8 mouse cellular contexts compared by ENCODE assay signal in the genomic region with DNA sequence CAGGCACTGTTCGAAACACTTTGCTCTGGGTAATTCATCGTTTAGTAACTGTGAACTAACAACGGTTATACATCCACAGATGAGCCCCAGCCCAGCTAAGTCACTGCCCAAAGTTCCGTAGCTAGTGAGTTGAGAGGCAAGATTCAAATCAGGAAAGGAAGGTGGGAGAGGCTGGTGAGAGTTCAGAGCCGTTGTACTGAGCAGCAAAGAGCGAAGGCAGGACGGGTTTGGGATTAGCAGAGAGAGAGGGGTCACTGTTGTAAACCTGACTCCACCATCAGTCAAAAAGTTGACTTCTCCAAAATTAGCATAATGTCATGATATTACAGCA.
DNase-seq lines count a peak whose midpoint lies in the region; ATAC-seq and TF ChIP-seq lines count a peak whose summit lies in the region.

No protein-coding gene starts in this region.

- H3K4me2 ChIP-seq in lung, embryonic 16.5 days (ENCODE audit: low read depth, low read length) = peak overlapping the region; percentile 64
- H3K4me2 ChIP-seq in limb, embryonic 13.5 days (replicated peaks) = peak overlapping the region; percentile 77
- no peak overlapping the region; the same call in 1 of the 2 replicates for H3K4me2 ChIP-seq in stomach, postnatal 0 days (replicated peaks; ENCODE audit: low read depth)

- no peaks in the 10 kb centered on the region for H3K4me1 ChIP-seq in cerebellum, adult 2 months (ENCODE audit: control insufficient read depth, insufficient read depth, low read length)
- peaks cover 11% of the 10 kb centered on the region; the same call in 1 of the 2 replicates for H3K4me1 ChIP-seq in lung, embryonic 16.5 days (replicated peaks; ENCODE audit: control insufficient read depth, insufficient read depth, low read length)
- peaks cover 52% of the 10 kb centered on the region for H3K4me1 ChIP-seq in limb, embryonic 13.5 days
- no peaks in the 10 kb centered on the region for H3K4me1 ChIP-seq in stomach, postnatal 0 days (replicated peaks; ENCODE audit: control insufficient read depth, insufficient read depth)

- no peak overlapping the region for H3K27ac ChIP-seq in cerebellum, adult 2 months (ENCODE audit: insufficient read depth, low read length)
- H3K27ac ChIP-seq in lung, embryonic 16.5 days (ENCODE audit: low read length) = peak overlapping the region; percentile 24; the same call in 1 of the 2 replicates
- H3K27ac ChIP-seq in limb, embryonic 13.5 days = peak overlapping the region; percentile 49; the same call in 1 of the 2 replicates
- H3K27ac ChIP-seq in stomach, postnatal 0 days (replicated peaks) = no peak overlapping the region

- no peak for ATAC-seq in lung, embryonic 16.5 days (ENCODE audit: low read depth)
- no peak for ATAC-seq in limb, embryonic 13.5 days (ENCODE audit: low FRiP score, low read depth)
- no peak for ATAC-seq in stomach, postnatal 0 days (ENCODE audit: low FRiP score, low TSS enrichment)

- no peaks in the 10 kb centered on the region for H3K27me3 ChIP-seq in cerebellum, adult 2 months (ENCODE audit: control insufficient read depth, insufficient read depth, low read length)
- H3K27me3 ChIP-seq in lung, embryonic 16.5 days (ENCODE audit: control insufficient read depth, insufficient read depth, low read depth, low read length) = no peaks in the 10 kb centered on the region
- no peaks in the 10 kb centered on the region for H3K27me3 ChIP-seq in limb, embryonic 13.5 days
- no peaks in the 10 kb centered on the region for H3K27me3 ChIP-seq in stomach, postnatal 0 days (ENCODE audit: control insufficient read depth, insufficient read depth, low read length)

- no peak for TF ChIP-seq POLR2A in cerebellum, adult 2 months (IDR thresholded peaks at IDR 0.05; ENCODE audit: borderline replicate concordance, insufficient read depth, low read length)

- 69% methylated on average over 7 of the region's 7 CpGs for WGBS in cerebellum, adult 2 months
- WGBS in lung, embryonic 16.5 days = 35% methylated on average over 7 of the region's 7 CpGs
- 15% methylated on average over 7 of the region's 7 CpGs for WGBS in limb, embryonic 13.5 days
- 39% methylated on average over 7 of the region's 7 CpGs for WGBS in stomach, postnatal 0 days

- no peak for DNase-seq in cerebellum, adult 2 months
- DNase-seq in cerebellum, postnatal 14 days = no peak
- DNase-seq in lung, postnatal 10 days = no peak
- no peak for DNase-seq in stomach, postnatal 0 days (ENCODE audit: low spot score)
- no peak for DNase-seq in gastrocnemius, postnatal 4 days (ENCODE audit: low spot score in 2 of 2)
- DNase-seq in spleen, adult 18-20 months = no peak

- TF ChIP-seq EP300 in stomach, postnatal 0 days (optimal IDR thresholded peaks at IDR 0.05) = no peak

- TF ChIP-seq CTCF in cerebellum, adult 2 months (IDR thresholded peaks at IDR 0.05; ENCODE audit: borderline replicate concordance, insufficient read depth, low read depth, low read length) = peak; percentile 23; the same call in 1 of the 2 replicates
- peak; percentile 26 for TF ChIP-seq CTCF in stomach, postnatal 0 days (IDR thresholded peaks at IDR 0.05; ENCODE audit: low read depth)

- peak overlapping the region; percentile 56; the same call in 1 of the 2 replicates for H3K9ac ChIP-seq in lung, embryonic 16.5 days (ENCODE audit: low read length)
- H3K9ac ChIP-seq in limb, embryonic 13.5 days = peak overlapping the region; percentile 70
- H3K9ac ChIP-seq in stomach, postnatal 0 days (ENCODE audit: low read length) = no peak overlapping the region

- H3K36me3 ChIP-seq in lung, embryonic 16.5 days (ENCODE audit: control insufficient read depth, insufficient read depth, low read length) = peaks cover 21% of the 10 kb centered on the region
- H3K36me3 ChIP-seq in limb, embryonic 13.5 days = peaks cover 19% of the 10 kb centered on the region
- no peaks in the 10 kb centered on the region for H3K36me3 ChIP-seq in stomach, postnatal 0 days (ENCODE audit: control insufficient read depth, insufficient read depth, low read length)

- no peaks in the 10 kb centered on the region for H3K9me3 ChIP-seq in lung, embryonic 16.5 days (ENCODE audit: control insufficient read depth, low read length)
- H3K9me3 ChIP-seq in limb, embryonic 13.5 days = no peaks in the 10 kb centered on the region
- no peaks in the 10 kb centered on the region for H3K9me3 ChIP-seq in stomach, postnatal 0 days (ENCODE audit: control insufficient read depth, low read length)

- no peak overlapping the region for H3K4me3 ChIP-seq in cerebellum, adult 2 months (replicated peaks; ENCODE audit: insufficient read depth, low read depth, low read length)
- peak overlapping the region; percentile 46 for H3K4me3 ChIP-seq in lung, embryonic 16.5 days (ENCODE audit: low read length)
- H3K4me3 ChIP-seq in limb, embryonic 13.5 days = peak overlapping the region; percentile 49
- peak overlapping the region; percentile 28 for H3K4me3 ChIP-seq in stomach, postnatal 0 days (ENCODE audit: low read depth, low read length)

Comparison
In these comparisons a context has a peak if more than half of its experiments do, and no peak if none do; other contexts are left out.
1. H3K27ac ChIP-seq: peak in lung, embryonic 16.5 days (single experiment) and limb, embryonic 13.5 days (single experiment); none in cerebellum, adult 2 months (single experiment) and stomach, postnatal 0 days (single experiment).